Mouse (Mus musculus) liver, embryonic 14.5 days (tissue): ENCODE results near the gene Gm49721.
"Not testable (repeated sequence)": the region's sequence is repeated elsewhere in the genome, so short reads cannot be mapped to it uniquely, and the experiment has no call there.

Experiments
- CTCF ChIP-seq: IDR thresholded peaks from 2 replicates; pipeline ENCODE4 v1.5.1; 2016; ENCODE audit warnings: antibody characterized with exemption, low read depth, control low read depth
- EP300 ChIP-seq: IDR thresholded peaks from 2 replicates; pipeline ENCODE4 v1.6.1; 2016; ENCODE audit warnings: antibody characterized with exemption, low read depth

DNA sequence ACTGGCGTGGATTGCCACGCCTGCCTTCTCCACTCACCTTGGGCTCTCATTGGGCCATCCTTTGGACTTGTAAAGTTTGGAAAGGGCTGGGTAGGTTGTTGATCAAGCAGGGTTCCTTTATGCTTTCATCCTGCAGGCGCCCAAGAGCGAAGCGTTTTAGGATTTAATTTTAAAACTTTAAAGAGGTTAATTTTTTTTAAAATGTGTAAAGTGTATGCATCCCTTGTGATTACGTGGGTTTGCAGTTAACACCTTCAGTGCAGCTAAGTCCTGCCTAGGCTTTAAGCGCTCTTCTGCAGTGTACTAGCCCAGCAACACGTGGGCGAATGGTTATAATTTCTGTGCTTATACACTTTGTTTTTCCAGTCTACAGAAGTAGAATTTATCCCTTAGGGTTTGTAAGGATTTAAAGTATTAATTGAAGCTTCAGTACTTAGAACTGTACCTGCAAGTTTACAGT lies 29.9 kb upstream of the Gm49721 start:
- TF ChIP-seq EP300, CTCF: not testable (repeated sequence)
